Mouse (Mus musculus) stomach, embryonic 14.5 days (tissue): ENCODE data around the gene Itga10. TPM values are rescaled to one million over a fixed set of nuclear protein-coding genes. Genes with fewer than 3 reads are reported as not detected.
A peak's percentile ranks its signal among the peaks of the same experiment; 100 is the strongest.
"Not testable (repeated sequence)": the region's sequence is repeated elsewhere in the genome, so short reads cannot be mapped to it uniquely, and the experiment has no call there.

Experiments used
- ATAC-seq: fragments of 200-750 bp; cut with Nextera tagmentation; 2 replicates; pipeline ENCODE4 v1.8.0; 2017; ENCODE audit warnings: low read depth, moderate TSS enrichment; ENCODE audit not compliant: insufficient number of reproducible peaks, insufficient read depth, low FRiP score
- H3K27ac ChIP-seq: fragments of 300-500 bp; sonication (generic); 2 replicates; pipeline ENCODE4 v1.5.1; 2014; ENCODE audit warnings: mild to moderate bottlenecking, low read length, moderate library complexity, mixed read lengths
- H3K27me3 ChIP-seq: fragments of 300-500 bp; sonication (generic); 2 replicates; pipeline ENCODE4 v1.6.1; 2014; ENCODE audit warnings: low read length, control low read depth, mixed read lengths; ENCODE audit not compliant: control insufficient read depth, insufficient read depth
- H3K36me3 ChIP-seq: fragments of 300-500 bp; sonication (generic); 2 replicates; pipeline ENCODE4 v1.6.1; 2014; ENCODE audit warnings: mild to moderate bottlenecking, control low read depth, low read length, moderate library complexity, mixed read lengths; ENCODE audit not compliant: control insufficient read depth, insufficient read depth
- H3K4me1 ChIP-seq: fragments of 300-500 bp; sonication (generic); 2 replicates; pipeline ENCODE4 v1.6.1; 2014; ENCODE audit warnings: low read length, control low read depth, mixed read lengths; ENCODE audit not compliant: control insufficient read depth, insufficient read depth
- H3K4me2 ChIP-seq: fragments of 300-500 bp; sonication (generic); replicated peaks from 2 replicates; pipeline ENCODE4 v1.6.1; 2014; ENCODE audit warnings: low read depth, low read length, control low read depth
- H3K4me3 ChIP-seq: fragments of 300-500 bp; sonication (generic); 2 replicates; pipeline ENCODE4 v1.5.1; 2014; ENCODE audit warnings: low read depth, low read length, control low read depth
- H3K9ac ChIP-seq: fragments of 300-500 bp; sonication (generic); replicated peaks from 2 replicates; pipeline ENCODE4 v1.6.1; 2014; ENCODE audit warnings: low read depth, mild to moderate bottlenecking, control low read depth, low read length, moderate library complexity, mixed read lengths
- H3K9me3 ChIP-seq: fragments of 300-500 bp; sonication (generic); 2 replicates; pipeline ENCODE4 v1.6.1; 2016; ENCODE audit warnings: low read depth, low read length, control low read depth; ENCODE audit not compliant: control insufficient read depth
- WGBS: fragments of 180-500 bp; shearing (Covaris S2); extraction: QIAGEN DNeasy Blood & Tissue Kit; methylation state at CpG from one replicate; pipeline ENCODE4 v1.1.7; 2014; 5-methylcytosine and 5-hydroxymethylcytosine counted together
- polyA plus RNA-seq: library from polyadenylated mRNA; unstranded; fragments of >200 nt; fragmentation: Nextera tagmentation; extraction: Ambion mirVana; gene quantifications from 2 replicates; pipeline ENCODE4 v1.2.1, GENCODE M21; 2014

The Itga10 gene
- polyA plus RNA-seq, 1 experiment from 2014 or later, result 1.00 TPM

DNA sequence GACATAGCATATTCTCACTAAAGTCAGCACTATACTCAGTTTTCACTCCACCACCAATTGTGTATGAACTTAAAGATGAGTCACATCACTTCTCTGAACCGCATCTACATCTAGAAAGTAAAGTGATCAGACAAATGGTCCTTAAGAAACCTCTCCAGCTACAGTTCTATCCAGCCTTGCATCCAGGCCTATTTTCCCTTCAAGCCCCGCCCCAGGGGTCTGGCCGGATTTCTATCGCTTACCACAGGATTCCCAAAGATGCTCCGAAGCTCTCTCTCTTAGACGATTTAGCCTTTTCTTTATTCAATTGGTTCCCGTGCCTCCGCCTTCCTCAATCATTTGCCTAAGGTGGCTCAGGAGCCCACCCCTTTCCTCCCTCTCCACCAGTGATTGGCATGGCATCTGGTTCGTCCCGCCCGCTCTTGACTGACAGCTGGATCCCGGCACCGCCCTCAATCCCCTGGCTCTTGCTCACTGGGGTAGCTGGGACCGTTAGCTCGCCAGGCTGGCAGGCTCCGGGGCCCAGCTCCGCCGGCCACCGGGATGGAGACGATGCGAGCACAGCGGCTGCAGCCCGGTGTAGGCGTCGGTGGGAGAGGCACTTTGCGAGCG, 44.6 kb upstream of the Itga10 start, which contains the start of gene Lix1l:
Gene Lix1l (plus strand): TSS at position 511 of the 612 bp plus-strand sequence.
- Histone ChIP-seq H3K36me3 (no peaks in the 10 kb centered on the region), H3K4me3 (peak within 1 kb of the TSS; percentile 54), H3K27ac (peak within 1 kb of the TSS; percentile 96), H3K27me3 (no peaks in the 10 kb centered on the region), H3K9me3 (no peaks in the 10 kb centered on the region), H3K4me1 (peaks cover 37% of the 10 kb centered on the region; the same call in 1 of the 2 replicates), H3K9ac (peak within 1 kb of the TSS; percentile 88), H3K4me2 (peak within 1 kb of the TSS; percentile 60)
- peak; percentile 90 for ATAC-seq
- WGBS, result 2% methylated on average over 27 of the region's 27 CpGs

DNA sequence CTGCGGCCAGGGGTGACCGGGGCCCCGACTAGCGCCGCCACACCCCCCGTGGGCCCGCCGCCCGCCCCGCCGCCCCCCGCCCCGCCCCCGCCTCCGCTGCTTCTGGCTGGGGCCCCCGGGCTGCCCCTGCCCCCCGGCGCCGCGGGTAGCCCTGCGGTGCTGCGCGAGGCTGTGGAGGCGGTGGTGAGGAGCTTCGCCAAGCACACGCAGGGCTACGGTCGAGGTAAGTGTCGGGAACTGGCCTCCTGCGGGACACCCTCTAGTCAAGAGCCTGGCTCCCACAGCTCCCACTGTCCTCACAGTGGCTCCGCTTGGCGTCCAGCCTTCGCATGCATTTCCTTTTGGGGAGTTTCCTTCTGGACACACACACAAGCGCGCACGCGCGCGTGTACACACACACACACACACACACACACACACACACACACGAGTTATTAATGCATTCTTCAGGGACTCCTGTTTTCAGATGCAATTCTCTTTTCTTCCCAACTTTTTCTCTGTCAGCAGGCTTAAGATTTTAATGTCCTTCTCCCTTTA, 44.1 kb upstream of the Itga10 start:
- peak; percentile 60 for ATAC-seq
- peak overlapping the region; percentile 60 for H3K4me2 ChIP-seq
- no peaks in the 10 kb centered on the region; the same call in 1 of the 2 replicates for H3K36me3 ChIP-seq
- H3K9me3 ChIP-seq, result no peaks in the 10 kb centered on the region
- peak overlapping the region; percentile 54 for H3K4me3 ChIP-seq
- 2% methylated on average over 31 of the region's 40 CpGs for WGBS
- peaks cover 32% of the 10 kb centered on the region; the same call in 1 of the 2 replicates for H3K4me1 ChIP-seq
- peak overlapping the region; percentile 88 for H3K9ac ChIP-seq
- H3K27me3 ChIP-seq, result no peaks in the 10 kb centered on the region
- H3K27ac ChIP-seq, result peak overlapping the region; percentile 96

DNA sequence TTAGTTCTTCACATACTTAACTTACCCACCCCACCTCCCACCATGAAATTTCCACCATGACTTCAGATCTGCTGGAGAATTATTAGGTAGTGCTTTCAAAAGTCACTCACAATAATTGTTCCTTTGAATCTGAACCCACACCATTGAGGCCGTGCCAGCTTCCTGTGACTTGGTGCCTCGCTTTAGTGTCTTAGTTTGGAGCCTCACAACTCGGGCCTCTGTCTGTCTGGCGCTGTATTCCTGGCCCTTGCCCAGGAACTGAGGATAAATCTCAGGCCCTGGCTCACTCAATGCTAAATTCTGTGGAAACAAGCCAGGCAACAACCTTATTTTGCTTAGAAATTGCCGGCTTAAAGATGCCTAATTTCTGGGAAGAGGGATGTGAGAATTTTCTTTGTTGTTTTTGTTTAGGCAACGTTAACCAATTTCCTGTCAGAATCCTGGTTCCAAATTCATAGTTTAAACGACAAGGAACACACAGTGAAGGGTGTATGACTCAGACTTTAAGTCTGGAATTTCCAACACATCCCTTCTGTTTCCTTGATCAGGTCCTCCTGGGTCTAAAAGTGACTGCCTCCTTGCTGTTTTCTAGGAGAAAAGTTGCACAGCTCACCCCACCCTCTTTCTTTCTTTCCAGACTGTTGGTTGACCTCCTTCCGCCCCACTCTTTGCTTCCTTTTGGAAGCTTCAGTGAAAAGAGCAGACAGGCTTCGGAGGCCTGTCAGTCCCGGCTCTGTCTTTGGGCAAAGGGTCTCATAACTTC, 43.3 kb upstream of the Itga10 start:
- Histone ChIP-seq H3K4me3 (peak overlapping the region; percentile 54), H3K9me3 (no peaks in the 10 kb centered on the region), H3K4me1 (peaks cover 25% of the 10 kb centered on the region; the same call in 1 of the 2 replicates), H3K9ac (peak overlapping the region; percentile 88), H3K27ac (peak overlapping the region; percentile 96), H3K36me3 (no peaks in the 10 kb centered on the region; the same call in 1 of the 2 replicates), H3K4me2 (peak overlapping the region; percentile 60), H3K27me3 (no peaks in the 10 kb centered on the region)
- no peak for ATAC-seq
- WGBS, result 29% methylated on average over 10 of the region's 10 CpGs

DNA sequence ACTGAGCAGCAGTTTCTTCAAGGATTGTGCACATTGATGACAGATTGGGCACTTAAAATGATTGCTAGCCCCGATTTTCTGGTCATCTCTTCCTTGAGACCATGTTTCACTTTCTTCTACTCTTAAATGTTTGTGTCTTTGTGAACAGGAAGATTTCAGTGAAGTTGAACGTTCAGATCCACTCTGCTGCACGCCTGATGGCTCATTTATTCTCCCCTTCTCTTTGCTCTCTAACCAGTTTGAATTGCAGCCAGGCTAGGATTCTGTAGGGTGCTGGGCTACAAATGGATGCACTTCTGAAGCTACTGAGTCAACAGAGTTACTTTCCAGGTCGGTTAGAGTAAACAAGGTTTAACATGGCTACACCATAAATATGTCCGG, 42.7 kb upstream of the Itga10 start:
- peak overlapping the region; percentile 60 for H3K4me2 ChIP-seq
- H3K27me3 ChIP-seq, result no peaks in the 10 kb centered on the region
- WGBS, result 18% methylated on average over 5 of the region's 5 CpGs
- peak overlapping the region; percentile 96; the same call in 1 of the 2 replicates for H3K27ac ChIP-seq
- no peaks in the 10 kb centered on the region; the same call in 1 of the 2 replicates for H3K36me3 ChIP-seq
- no peak for ATAC-seq
- no peaks in the 10 kb centered on the region for H3K9me3 ChIP-seq
- peak overlapping the region; percentile 88 for H3K9ac ChIP-seq
- peaks cover 23% of the 10 kb centered on the region; the same call in 1 of the 2 replicates for H3K4me1 ChIP-seq
- H3K4me3 ChIP-seq, result peak overlapping the region; percentile 54

DNA sequence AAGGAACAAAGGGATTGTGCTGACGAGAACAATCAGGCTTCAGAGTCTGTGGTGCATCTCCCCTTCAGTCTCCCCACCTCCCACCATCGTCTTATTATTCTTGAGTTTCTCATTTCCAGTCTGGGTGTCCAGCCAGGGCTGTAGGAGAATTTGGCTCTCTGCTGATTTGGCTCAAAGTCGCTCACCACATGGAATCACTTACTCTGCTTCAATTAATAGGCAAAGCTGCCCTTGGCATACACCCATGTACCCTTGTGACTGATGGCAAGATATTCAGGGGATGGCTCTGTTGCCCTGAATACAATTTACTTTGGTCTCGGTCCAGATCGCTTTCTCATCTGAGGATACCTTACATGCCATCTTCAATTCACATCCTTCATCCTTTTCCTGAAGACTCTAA, 42.1 kb upstream of the Itga10 start:
- peak overlapping the region; percentile 60 for H3K4me2 ChIP-seq
- 55% methylated on average over 5 of the region's 5 CpGs for WGBS
- H3K9me3 ChIP-seq, result no peaks in the 10 kb centered on the region
- no peak overlapping the region for H3K9ac ChIP-seq
- no peak overlapping the region; the same call in 1 of the 2 replicates for H3K27ac ChIP-seq
- peak overlapping the region; percentile 54; the same call in 1 of the 2 replicates for H3K4me3 ChIP-seq
- H3K27me3 ChIP-seq, result no peaks in the 10 kb centered on the region
- no peaks in the 10 kb centered on the region; the same call in 1 of the 2 replicates for H3K36me3 ChIP-seq
- no peak for ATAC-seq
- peaks cover 23% of the 10 kb centered on the region; the same call in 1 of the 2 replicates for H3K4me1 ChIP-seq

DNA sequence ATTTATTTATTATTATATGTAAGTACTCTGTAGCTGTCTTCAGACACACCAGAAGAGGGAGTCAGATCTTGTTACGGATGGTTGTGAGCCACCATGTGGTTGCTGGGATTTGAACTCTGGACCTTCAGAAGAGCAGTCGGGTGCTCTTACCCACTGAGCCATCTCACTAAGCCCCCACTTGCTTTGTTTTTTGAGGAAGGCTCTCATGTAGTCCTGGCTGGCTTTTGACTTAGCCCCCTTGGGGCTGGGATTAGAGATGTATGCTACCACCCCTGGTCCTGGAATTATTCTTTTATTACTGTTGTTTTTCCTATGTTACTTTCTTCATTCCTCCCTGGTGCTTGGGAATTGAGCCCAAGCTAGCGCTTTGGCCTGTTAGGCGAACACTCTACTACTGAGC, 39.4 kb upstream of the Itga10 start:
- not testable (repeated sequence) for H3K36me3 ChIP-seq, H3K9me3 ChIP-seq, H3K27ac ChIP-seq, ATAC-seq, H3K4me3 ChIP-seq, H3K4me2 ChIP-seq, H3K9ac ChIP-seq, H3K27me3 ChIP-seq
- WGBS, result 92% methylated on average over 3 of the region's 4 CpGs
- peaks cover 12% of the 10 kb centered on the region; the same call in 1 of the 2 replicates for H3K4me1 ChIP-seq

DNA sequence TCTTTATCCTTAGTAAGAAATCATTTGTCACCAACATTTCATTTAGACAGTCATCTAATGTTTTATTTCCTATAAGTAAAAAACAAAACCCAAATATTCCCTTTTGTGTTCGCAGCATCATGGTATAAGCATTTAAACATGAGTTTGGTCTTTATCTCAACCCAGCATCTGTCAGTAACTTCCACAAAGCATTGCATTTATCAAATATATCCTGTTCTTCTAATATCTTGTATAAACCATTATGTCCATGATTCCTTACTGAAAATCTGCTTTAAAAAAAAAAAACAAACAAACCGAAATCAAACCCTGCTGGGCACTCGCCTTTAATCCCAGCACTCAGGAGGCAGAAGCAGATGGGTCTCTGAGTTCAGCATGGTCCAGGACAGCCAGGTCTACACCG, 38.8 kb upstream of the Itga10 start:
- Histone ChIP-seq H3K36me3 (no peaks in the 10 kb centered on the region; the same call in none of the 2 replicates), H3K9ac (no peak overlapping the region), H3K4me3 (no peak overlapping the region), H3K9me3 (no peaks in the 10 kb centered on the region), H3K4me1 (peaks cover 12% of the 10 kb centered on the region; the same call in 1 of the 2 replicates), H3K27me3 (no peaks in the 10 kb centered on the region), H3K4me2 (no peak overlapping the region), H3K27ac (no peak overlapping the region)
- no peak for ATAC-seq
- WGBS, result 91% methylated on average over 4 of the region's 4 CpGs

DNA sequence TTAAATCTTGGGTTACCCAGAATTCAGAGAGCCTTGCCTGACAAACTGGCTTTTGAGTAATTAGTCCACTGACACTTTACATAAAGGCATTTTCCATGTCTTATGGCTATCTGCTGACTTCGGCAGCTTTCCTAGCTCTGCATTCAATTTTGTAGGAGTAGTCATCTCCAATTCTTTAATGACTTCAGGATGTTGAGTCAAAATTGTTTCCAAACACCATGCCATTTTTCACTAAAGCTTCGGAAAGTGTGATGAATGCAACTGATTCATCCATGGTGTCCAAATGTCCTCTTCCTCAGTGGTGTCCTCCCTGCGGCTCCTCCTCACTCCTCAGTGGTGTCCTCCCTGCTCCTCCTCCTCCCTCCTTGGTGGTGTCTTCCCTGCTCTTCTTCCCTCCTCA, 27.4 kb upstream of the Itga10 start:
- H3K9ac ChIP-seq, result no peak overlapping the region
- no peaks in the 10 kb centered on the region for H3K27me3 ChIP-seq
- 97% methylated on average over 3 of the region's 3 CpGs for WGBS
- H3K4me1 ChIP-seq, result no peaks in the 10 kb centered on the region
- no peak overlapping the region for H3K4me3 ChIP-seq
- no peak overlapping the region for H3K27ac ChIP-seq
- peaks cover 34% of the 10 kb centered on the region for H3K36me3 ChIP-seq
- no peak for ATAC-seq
- no peak overlapping the region for H3K4me2 ChIP-seq
- H3K9me3 ChIP-seq, result no peaks in the 10 kb centered on the region
